Mouse (Mus musculus): Measurements from ENCODE around the gene Cln3. TPM values are rescaled to one million over a fixed set of nuclear protein-coding genes. Genes with fewer than 3 reads are reported as not detected.

The Cln3 gene
- total RNA-seq (2021), result 10 to 100 TPM; 20.4 to 21.5 TPM
- long read RNA-seq, experiment 1, partial matches to known transcripts, result 3 of 9 reads
- long read RNA-seq, experiment 1, other reads (novel, unspliced or antisense), result 2 of 9 reads
- long read RNA-seq, experiment 2, partial matches to known transcripts, result 6 of 14 reads
- long read RNA-seq, experiment 2, other reads (novel, unspliced or antisense), result 5 of 14 reads

GRCm38 (mm10) chr7:126585717-126586116 lies at the start of gene Cln3:
Cln3 (minus strand) TSS chr7:126585817.
- DNase-seq (ENCODE audit: low spot score in 2 of 2), result no peak
- intact Hi-C loops (cut with DNase I), result loop anchor here (2.0 kb wide), 1 partner anchor 51 kb away; no protein-coding TSS in a partner anchor

GRCm38 (mm10) chr7:126635375-126635774 lies 49.8 kb upstream of the Cln3 start:
- DNase-seq (ENCODE audit: low spot score in 2 of 2), result no peak
- intact Hi-C loops (cut with DNase I), result no loop called here

GRCm38 (mm10) chr7:126632478-126632877 lies 46.9 kb upstream of the Cln3 start:
- DNase-seq (ENCODE audit: low spot score in 2 of 2), result no peak
- intact Hi-C loops (cut with DNase I), result no loop called here

GRCm38 (mm10) chr7:126630824-126631518 lies 45.4 kb upstream of the Cln3 start, which contains the start of gene Nupr1:
Nupr1 (minus strand) TSS chr7:126630861.
- no peak for DNase-seq (ENCODE audit: low spot score in 2 of 2)
- intact Hi-C loops (cut with DNase I), result no loop called here

GRCm38 (mm10) chr7:126629915-126630314 lies 44.3 kb upstream of the Cln3 start:
- intact Hi-C loops (cut with DNase I), result no loop called here
- no peak for DNase-seq (ENCODE audit: low spot score in 2 of 2)

- intact Hi-C loops (cut with DNase I), result no loop called here
- DNase-seq (ENCODE audit: low spot score in 2 of 2), result no peak
These were observed 42.5 kb upstream of the Cln3 start for GRCm38 (mm10) chr7:126628111-126628510.

GRCm38 (mm10) chr7:126625807-126626600 lies 40.4 kb upstream of the Cln3 start:
- intact Hi-C loops (cut with DNase I), result no loop called here

GRCm38 (mm10) chr7:126625369-126625768 lies 39.8 kb upstream of the Cln3 start:
- intact Hi-C loops (cut with DNase I), result no loop called here
- peak; percentile 44 to 45 for DNase-seq (ENCODE audit: low spot score in 2 of 2)

More at GRCm38 (mm10) chr7:126625807-126626600, 40.4 kb upstream of the Cln3 start:
- DNase-seq (ENCODE audit: low spot score in 2 of 2), result no peak

- no peak for DNase-seq (ENCODE audit: low spot score in 2 of 2)
- intact Hi-C loops (cut with DNase I), result no loop called here
These were observed 39.2 kb upstream of the Cln3 start for GRCm38 (mm10) chr7:126624774-126625173.

GRCm38 (mm10) chr7:126623381-126623780 lies 37.8 kb upstream of the Cln3 start:
- no peak for DNase-seq (ENCODE audit: low spot score in 2 of 2)
- intact Hi-C loops (cut with DNase I), result no loop called here

- intact Hi-C loops (cut with DNase I), result no loop called here
- DNase-seq (ENCODE audit: low spot score in 2 of 2), result no peak
These were observed 36.1 kb upstream of the Cln3 start for GRCm38 (mm10) chr7:126621452-126622359.

GRCm38 (mm10) chr7:126619559-126620275 lies 34.1 kb upstream of the Cln3 start:
- no peak for DNase-seq (ENCODE audit: low spot score in 2 of 2)
- intact Hi-C loops (cut with DNase I), result no loop called here

- no peak for DNase-seq (ENCODE audit: low spot score in 2 of 2)
- intact Hi-C loops (cut with DNase I), result no loop called here
These were observed 31.1 kb upstream of the Cln3 start for GRCm38 (mm10) chr7:126616707-126617106.

GRCm38 (mm10) chr7:126612736-126613135 lies 27.1 kb upstream of the Cln3 start:
- intact Hi-C loops (cut with DNase I), result no loop called here
- no peak for DNase-seq (ENCODE audit: low spot score in 2 of 2)

GRCm38 (mm10) chr7:126607796-126608195 lies 22.2 kb upstream of the Cln3 start:
- intact Hi-C loops (cut with DNase I), result no loop called here
- DNase-seq (ENCODE audit: low spot score in 2 of 2), result no peak

- intact Hi-C loops (cut with DNase I), result no loop called here
- DNase-seq (ENCODE audit: low spot score in 2 of 2), result no peak
These were observed 21.4 kb upstream of the Cln3 start for GRCm38 (mm10) chr7:126607064-126607463.

GRCm38 (mm10) chr7:126606611-126607010 lies 21.0 kb upstream of the Cln3 start:
- intact Hi-C loops (cut with DNase I), result no loop called here
- DNase-seq (ENCODE audit: low spot score in 2 of 2), result no peak

- intact Hi-C loops (cut with DNase I), result no loop called here
- DNase-seq (ENCODE audit: low spot score in 2 of 2), result no peak
These were observed 17.0 kb upstream of the Cln3 start for GRCm38 (mm10) chr7:126602650-126603049.

GRCm38 (mm10) chr7:126601896-126602295 lies 16.3 kb upstream of the Cln3 start:
- DNase-seq (ENCODE audit: low spot score in 2 of 2), result no peak
- intact Hi-C loops (cut with DNase I), result no loop called here
